Mouse (Mus musculus): ENCODE results near the gene Defb42.

DNA sequence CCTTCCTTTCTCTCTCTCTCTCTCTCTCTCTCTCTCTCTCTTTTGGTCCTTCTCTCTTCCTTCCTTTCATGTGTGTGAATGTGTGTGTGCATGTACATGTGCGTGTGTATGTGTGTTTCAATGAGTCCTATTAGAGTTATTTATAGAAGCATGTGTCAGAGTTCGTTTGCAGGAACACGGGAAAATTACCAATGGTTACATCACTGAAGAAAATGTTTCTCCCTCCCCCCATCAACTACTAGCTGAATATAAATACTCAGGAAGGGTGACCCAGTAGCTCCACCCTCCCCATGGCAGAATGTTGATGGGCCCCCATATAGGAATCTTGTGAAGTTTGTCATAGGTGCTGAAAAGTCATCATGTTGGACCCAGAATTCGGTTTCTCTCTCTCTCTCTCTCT, 33.7 kb upstream of the Defb42 start:
- TF ChIP-seq CTCF (IDR thresholded peaks at IDR 0.05; ENCODE audit: borderline replicate concordance, extremely low read depth, insufficient read depth, insufficient read length) (no peak), POLR2A (IDR thresholded peaks at IDR 0.05; ENCODE audit: borderline replicate concordance, extremely low read depth, insufficient read depth, insufficient read length, poor library complexity, severe bottlenecking) (no peak)
